Mouse (Mus musculus): ENCODE data around the gene Ankrd24. TPM values are rescaled to one million over a fixed set of nuclear protein-coding genes. Genes with fewer than 3 reads are reported as not detected.

Ankrd24 gene
- polyA plus RNA-seq, 1 experiment: 14.0 TPM

DNA sequence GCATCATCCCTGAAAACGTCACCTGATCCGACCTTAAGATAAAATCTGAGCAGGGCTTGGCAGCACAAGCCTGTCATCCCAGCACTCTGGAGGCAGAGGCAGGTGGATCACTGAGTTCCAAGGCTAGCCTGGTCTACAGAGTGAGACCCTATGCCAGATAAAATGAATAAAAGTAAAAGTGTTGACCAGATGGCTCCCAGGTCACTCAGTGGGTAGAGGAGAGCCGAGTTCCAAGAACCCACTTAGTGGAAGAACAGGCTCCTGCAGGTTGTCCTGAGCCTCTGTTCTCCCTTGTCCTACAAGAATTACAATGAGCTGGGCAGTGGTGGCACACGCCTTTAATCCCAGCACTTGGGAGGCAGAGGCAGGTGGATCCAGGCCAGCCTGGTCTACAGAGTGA, 35.1 kb upstream of the Ankrd24 start:
- 83% methylated on average over 4 of the region's 4 CpGs for WGBS
- no peak overlapping the region for H3K4me3 ChIP-seq (ENCODE audit: extremely low read depth, insufficient read depth, insufficient read length)
- no peak for DNase-seq (ENCODE audit: low read depth in 1 of 2, low spot score in 2 of 2)
- no peak overlapping the region for H3K27ac ChIP-seq (ENCODE audit: insufficient read depth, low read length)
- TF ChIP-seq CTCF (IDR thresholded peaks at IDR 0.05; ENCODE audit: extremely low read depth, insufficient read depth, insufficient read length, insufficient replicate concordance) (no peak), POLR2A (IDR thresholded peaks at IDR 0.05; ENCODE audit: low read depth, low read length) (no peak)
- no peaks in the 10 kb centered on the region for H3K36me3 ChIP-seq (ENCODE audit: control insufficient read depth, insufficient read depth, low read length)
- peaks cover 7% of the 10 kb centered on the region; the same call in 1 of the 2 replicates for H3K27me3 ChIP-seq (ENCODE audit: control insufficient read depth, insufficient read depth, low read length)
- peaks cover 12% of the 10 kb centered on the region; the same call in 1 of the 2 replicates for H3K4me1 ChIP-seq (ENCODE audit: control insufficient read depth, insufficient read depth, insufficient read length)

DNA sequence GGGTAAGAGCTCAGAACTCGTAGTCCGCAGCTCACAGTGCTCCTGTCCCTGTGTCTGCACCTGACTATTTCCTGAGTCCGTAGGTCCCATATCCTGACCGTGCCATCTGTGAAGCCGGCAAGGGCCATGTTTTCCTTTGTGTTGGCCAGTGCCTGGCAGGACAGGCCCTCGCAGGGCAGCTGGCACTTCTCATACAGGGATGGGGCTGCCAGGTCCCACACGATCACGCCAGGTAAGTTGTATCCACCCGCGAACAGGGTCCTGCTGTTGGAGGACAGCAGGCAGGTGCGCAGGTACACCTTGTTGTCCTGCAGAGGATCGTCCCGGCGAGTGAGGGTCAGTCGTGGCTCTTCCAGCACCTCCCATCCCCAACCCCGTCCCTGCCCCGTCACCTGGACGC, 34.4 kb upstream of the Ankrd24 start:
- no peak overlapping the region for H3K4me3 ChIP-seq (ENCODE audit: extremely low read depth, insufficient read depth, insufficient read length)
- 89% methylated on average over 18 of the region's 18 CpGs for WGBS
- H3K27ac ChIP-seq (ENCODE audit: insufficient read depth, low read length): no peak overlapping the region
- H3K27me3 ChIP-seq (ENCODE audit: control insufficient read depth, insufficient read depth, low read length): peaks cover 7% of the 10 kb centered on the region; the same call in 1 of the 2 replicates
- H3K36me3 ChIP-seq (ENCODE audit: control insufficient read depth, insufficient read depth, low read length): no peaks in the 10 kb centered on the region
- H3K4me1 ChIP-seq (ENCODE audit: control insufficient read depth, insufficient read depth, insufficient read length): peaks cover 12% of the 10 kb centered on the region; the same call in 1 of the 2 replicates
- no peak for DNase-seq (ENCODE audit: low read depth in 1 of 2, low spot score in 2 of 2)
- TF ChIP-seq POLR2A (IDR thresholded peaks at IDR 0.05; ENCODE audit: low read depth, low read length): no peak
- no peak for TF ChIP-seq CTCF (IDR thresholded peaks at IDR 0.05; ENCODE audit: extremely low read depth, insufficient read depth, insufficient read length, insufficient replicate concordance)

DNA sequence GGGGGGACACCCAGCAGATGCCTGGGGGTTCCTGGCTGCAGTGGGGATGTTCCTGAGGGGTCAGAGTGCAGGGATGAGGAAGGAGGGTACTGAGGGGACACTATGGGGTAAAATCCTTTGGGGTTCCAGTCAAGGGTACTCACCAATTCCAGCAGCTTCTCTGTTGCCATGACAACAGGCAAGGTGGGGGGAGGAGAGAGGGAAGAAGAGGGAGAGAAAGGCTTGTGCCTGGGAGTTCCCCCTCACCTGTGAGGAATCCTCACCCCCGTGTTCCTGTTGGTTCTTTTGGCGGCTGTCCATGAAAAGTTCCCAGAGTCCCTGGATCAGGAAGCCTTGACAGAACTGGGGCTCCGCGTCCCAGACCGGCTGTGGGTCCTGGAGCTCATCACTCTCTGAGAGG, 32.7 kb upstream of the Ankrd24 start:
- Histone ChIP-seq H3K27ac (ENCODE audit: insufficient read depth, low read length) (no peak overlapping the region), H3K27me3 (ENCODE audit: control insufficient read depth, insufficient read depth, low read length) (peaks cover 7% of the 10 kb centered on the region; the same call in 1 of the 2 replicates), H3K4me1 (ENCODE audit: control insufficient read depth, insufficient read depth, insufficient read length) (peaks cover 12% of the 10 kb centered on the region; the same call in 1 of the 2 replicates), H3K36me3 (ENCODE audit: control insufficient read depth, insufficient read depth, low read length) (no peaks in the 10 kb centered on the region), H3K4me3 (ENCODE audit: extremely low read depth, insufficient read depth, insufficient read length) (no peak overlapping the region)
- no peak for DNase-seq (ENCODE audit: low read depth in 1 of 2, low spot score in 2 of 2)
- TF ChIP-seq CTCF (IDR thresholded peaks at IDR 0.05; ENCODE audit: extremely low read depth, insufficient read depth, insufficient read length, insufficient replicate concordance): no peak
- no peak for TF ChIP-seq POLR2A (IDR thresholded peaks at IDR 0.05; ENCODE audit: low read depth, low read length)
- WGBS: 80% methylated on average over 5 of the region's 5 CpGs

DNA sequence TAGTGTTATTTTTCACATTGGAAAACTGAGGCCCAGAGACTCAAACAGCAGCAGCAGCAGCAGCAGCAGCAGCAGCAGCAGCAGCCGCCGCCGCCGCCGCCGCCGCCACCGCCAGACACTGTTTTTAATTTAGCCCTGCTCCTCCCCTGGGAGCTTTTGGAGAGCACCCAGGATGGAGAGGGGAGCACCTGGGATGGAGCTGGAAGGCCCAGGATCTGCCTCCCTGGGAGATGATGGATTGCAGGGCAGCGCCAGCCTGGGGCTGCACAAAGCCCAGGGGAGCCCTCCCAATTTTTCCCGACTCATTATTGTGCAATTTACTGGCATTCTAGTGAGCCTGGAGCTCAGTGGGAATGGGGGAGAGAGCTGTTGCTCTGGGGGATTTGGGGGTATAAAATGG, 31.7 kb upstream of the Ankrd24 start:
- Histone ChIP-seq H3K4me3 (ENCODE audit: extremely low read depth, insufficient read depth, insufficient read length) (no peak overlapping the region), H3K27ac (ENCODE audit: insufficient read depth, low read length) (no peak overlapping the region), H3K27me3 (ENCODE audit: control insufficient read depth, insufficient read depth, low read length) (peaks cover 7% of the 10 kb centered on the region; the same call in 1 of the 2 replicates), H3K4me1 (ENCODE audit: control insufficient read depth, insufficient read depth, insufficient read length) (peaks cover 19% of the 10 kb centered on the region), H3K36me3 (ENCODE audit: control insufficient read depth, insufficient read depth, low read length) (no peaks in the 10 kb centered on the region)
- no peak for DNase-seq (ENCODE audit: low read depth in 1 of 2, low spot score in 2 of 2)
- WGBS: 12% methylated on average over 10 of the region's 10 CpGs
- TF ChIP-seq POLR2A (IDR thresholded peaks at IDR 0.05; ENCODE audit: low read depth, low read length) (no peak), CTCF (IDR thresholded peaks at IDR 0.05; ENCODE audit: extremely low read depth, insufficient read depth, insufficient read length, insufficient replicate concordance) (no peak)

DNA sequence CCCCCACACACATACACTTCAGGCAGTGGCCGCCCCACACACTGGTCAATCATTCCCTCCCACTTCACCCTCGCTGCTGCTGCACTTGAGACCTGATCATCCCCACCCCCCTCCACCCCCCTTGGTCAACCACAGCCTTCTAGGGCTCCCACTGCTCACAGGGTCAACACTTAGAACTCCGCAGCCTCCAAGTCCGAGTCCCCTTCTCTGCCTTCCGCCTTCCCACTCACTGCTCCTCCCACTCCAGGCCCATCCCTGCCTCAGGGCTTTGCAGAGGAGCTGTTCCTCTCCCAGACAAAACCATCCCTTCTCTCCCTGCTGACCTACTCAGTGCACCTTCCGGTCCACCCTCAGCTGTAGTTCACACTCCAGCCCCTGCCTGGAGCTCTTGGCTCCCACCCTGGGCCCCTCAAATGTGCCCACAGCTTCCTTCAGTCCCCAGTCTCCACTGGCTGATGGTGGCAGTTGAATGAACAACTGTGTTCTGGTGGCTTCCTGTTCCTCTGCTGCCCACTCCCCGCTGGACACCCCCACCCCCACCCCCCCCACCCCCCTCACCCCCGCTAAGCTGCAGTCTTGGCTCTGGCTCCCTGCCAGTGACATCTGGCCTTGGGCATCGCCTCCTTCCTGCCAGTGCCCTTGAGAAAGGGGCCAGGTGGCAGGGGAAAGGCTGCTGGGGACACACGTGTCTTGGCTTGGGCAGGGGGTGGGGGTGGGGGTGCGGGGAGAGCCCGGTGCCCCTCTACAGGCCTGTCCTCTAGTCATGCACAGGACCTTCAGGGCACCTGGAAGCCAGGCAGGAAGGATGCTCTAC, 31.0 kb upstream of the Ankrd24 start:
- no peak for DNase-seq (ENCODE audit: low read depth in 1 of 2, low spot score in 2 of 2)
- TF ChIP-seq POLR2A (IDR thresholded peaks at IDR 0.05; ENCODE audit: low read depth, low read length) (no peak), CTCF (IDR thresholded peaks at IDR 0.05; ENCODE audit: extremely low read depth, insufficient read depth, insufficient read length, insufficient replicate concordance) (no peak)
- Histone ChIP-seq H3K27ac (ENCODE audit: insufficient read depth, low read length) (no peak overlapping the region), H3K4me3 (ENCODE audit: extremely low read depth, insufficient read depth, insufficient read length) (no peak overlapping the region), H3K4me1 (ENCODE audit: control insufficient read depth, insufficient read depth, insufficient read length) (peaks cover 21% of the 10 kb centered on the region), H3K27me3 (ENCODE audit: control insufficient read depth, insufficient read depth, low read length) (peaks cover 7% of the 10 kb centered on the region; the same call in 1 of the 2 replicates), H3K36me3 (ENCODE audit: control insufficient read depth, insufficient read depth, low read length) (no peaks in the 10 kb centered on the region)
- WGBS: 5% methylated on average over 12 of the region's 12 CpGs

DNA sequence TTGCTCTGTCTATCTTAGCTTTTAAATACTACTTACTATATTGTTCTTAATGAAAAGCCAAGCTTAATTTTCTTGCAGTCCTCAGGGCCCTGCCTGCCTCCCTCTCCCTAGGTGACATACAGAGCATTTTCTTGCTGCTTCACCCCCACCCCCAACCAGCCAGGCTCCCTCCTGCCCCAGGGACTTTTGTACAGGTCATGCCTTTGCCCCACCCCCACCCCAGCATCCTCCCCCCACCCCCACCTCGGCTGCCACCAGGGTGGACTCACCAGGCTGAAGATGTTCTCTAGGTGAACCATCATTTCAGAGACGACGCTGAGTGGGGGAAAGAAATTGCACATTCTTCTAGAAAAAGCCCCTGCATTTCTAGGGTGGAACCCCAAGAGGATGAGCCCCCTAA, 30.0 kb upstream of the Ankrd24 start:
- WGBS: 46% methylated on average over 3 of the region's 3 CpGs
- H3K4me3 ChIP-seq (ENCODE audit: extremely low read depth, insufficient read depth, insufficient read length): no peak overlapping the region
- no peak for DNase-seq (ENCODE audit: low read depth in 1 of 2, low spot score in 2 of 2)
- H3K36me3 ChIP-seq (ENCODE audit: control insufficient read depth, insufficient read depth, low read length): no peaks in the 10 kb centered on the region
- H3K27me3 ChIP-seq (ENCODE audit: control insufficient read depth, insufficient read depth, low read length): peaks cover 7% of the 10 kb centered on the region; the same call in 1 of the 2 replicates
- TF ChIP-seq CTCF (IDR thresholded peaks at IDR 0.05; ENCODE audit: extremely low read depth, insufficient read depth, insufficient read length, insufficient replicate concordance) (no peak), POLR2A (IDR thresholded peaks at IDR 0.05; ENCODE audit: low read depth, low read length) (no peak)
- peaks cover 26% of the 10 kb centered on the region for H3K4me1 ChIP-seq (ENCODE audit: control insufficient read depth, insufficient read depth, insufficient read length)
- no peak overlapping the region for H3K27ac ChIP-seq (ENCODE audit: insufficient read depth, low read length)

DNA sequence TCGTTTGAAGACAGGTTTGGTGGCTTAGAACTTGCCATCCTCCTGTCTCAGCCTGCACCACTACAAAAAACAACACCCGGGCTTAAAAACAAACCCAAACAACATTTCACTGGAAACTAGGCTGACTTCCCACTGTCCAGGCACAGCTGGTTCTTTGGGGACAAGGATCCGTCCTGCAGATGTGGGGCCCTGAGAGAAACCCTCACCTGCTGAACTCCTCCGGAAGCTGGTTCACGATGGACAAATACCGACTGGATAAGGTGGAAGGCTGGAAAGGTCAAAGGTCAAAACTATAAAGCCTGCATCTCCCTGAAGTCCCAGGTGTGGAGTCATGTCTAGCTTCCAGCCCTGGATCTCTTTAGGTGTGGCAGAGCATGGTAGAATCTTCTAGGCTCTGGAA, 29.5 kb upstream of the Ankrd24 start:
- no peak for DNase-seq (ENCODE audit: low read depth in 1 of 2, low spot score in 2 of 2)
- TF ChIP-seq CTCF (IDR thresholded peaks at IDR 0.05; ENCODE audit: extremely low read depth, insufficient read depth, insufficient read length, insufficient replicate concordance): no peak
- TF ChIP-seq POLR2A (IDR thresholded peaks at IDR 0.05; ENCODE audit: low read depth, low read length): no peak
- no peak overlapping the region for H3K27ac ChIP-seq (ENCODE audit: insufficient read depth, low read length)
- H3K27me3 ChIP-seq (ENCODE audit: control insufficient read depth, insufficient read depth, low read length): peaks cover 7% of the 10 kb centered on the region; the same call in 1 of the 2 replicates
- H3K4me3 ChIP-seq (ENCODE audit: extremely low read depth, insufficient read depth, insufficient read length): no peak overlapping the region
- H3K36me3 ChIP-seq (ENCODE audit: control insufficient read depth, insufficient read depth, low read length): no peaks in the 10 kb centered on the region
- H3K4me1 ChIP-seq (ENCODE audit: control insufficient read depth, insufficient read depth, insufficient read length): peaks cover 26% of the 10 kb centered on the region
- WGBS: 58% methylated on average over 6 of the region's 6 CpGs

Measured in spleen, adult 2 months (tissue).